Mouse (Mus musculus) midbrain, embryonic 10.5 days (tissue): ENCODE measurements at regions not wholly inside any gene's neighbourhood (a gene's known extent, or its start where the extent isn't known, plus 50 kb on each side); places are given as distances from the start of the nearest gene placed in this dataset.

ENCODE experiments used
- DNase-seq: peaks from one replicate; pipeline ENCODE4 v3.0.0-alpha.2; 2017; ENCODE audit warnings: low spot score
- H3K27ac ChIP-seq: fragments of 300-500 bp; sonication (generic); replicated peaks from 2 replicates; pipeline ENCODE4 v1.5.1; 2016; ENCODE audit warnings: mild to moderate bottlenecking
- H3K27me3 ChIP-seq: fragments of 300-500 bp; sonication (generic); 2 replicates; pipeline ENCODE4 v1.6.1; 2016; ENCODE audit warnings: low read depth, mild to moderate bottlenecking; ENCODE audit not compliant: poor library complexity, severe bottlenecking
- H3K36me3 ChIP-seq: fragments of 300-500 bp; sonication (generic); 2 replicates; pipeline ENCODE4 v1.6.1; 2016; ENCODE audit warnings: mild to moderate bottlenecking, moderate library complexity
- H3K4me1 ChIP-seq: fragments of 300-500 bp; sonication (generic); 2 replicates; pipeline ENCODE4 v1.6.1; 2016
- H3K4me3 ChIP-seq: fragments of 300-500 bp; sonication (generic); 2 replicates; pipeline ENCODE4 v1.5.1; 2016; ENCODE audit warnings: mild to moderate bottlenecking, moderate library complexity
- H3K9me3 ChIP-seq: fragments of 300-500 bp; sonication (generic); replicated peaks from 2 replicates; pipeline ENCODE4 v1.6.1; 2016; ENCODE audit warnings: mild to moderate bottlenecking
- WGBS: fragments of 180-500 bp; shearing (Covaris S2); methylation state at CpG from one replicate; pipeline ENCODE4 v1.1.7; 2016; 5-methylcytosine and 5-hydroxymethylcytosine counted together

GRCm38 (mm10) chr12:70686337-70686736 lies 139.0 kb upstream of the Frmd6 start:
- DNase-seq = no peak
- no peaks in the 10 kb centered on the region for H3K27me3 ChIP-seq
- WGBS = 95% methylated on average over 10 of the region's 10 CpGs
- H3K4me3 ChIP-seq = no peak overlapping the region
- no peaks in the 10 kb centered on the region for H3K9me3 ChIP-seq
- H3K27ac ChIP-seq = no peak overlapping the region
- peaks cover 29% of the 10 kb centered on the region for H3K4me1 ChIP-seq
- no peaks in the 10 kb centered on the region for H3K36me3 ChIP-seq

GRCm38 (mm10) chr12:70686971-70687370 lies 138.3 kb upstream of the Frmd6 start:
- H3K9me3 ChIP-seq = no peaks in the 10 kb centered on the region
- H3K4me1 ChIP-seq = peaks cover 29% of the 10 kb centered on the region
- no peak overlapping the region for H3K4me3 ChIP-seq
- DNase-seq = no peak
- H3K36me3 ChIP-seq = no peaks in the 10 kb centered on the region
- no peak overlapping the region for H3K27ac ChIP-seq
- no peaks in the 10 kb centered on the region for H3K27me3 ChIP-seq
- 92% methylated on average over 12 of the region's 12 CpGs for WGBS

- H3K4me3 ChIP-seq = no peak overlapping the region
- peaks cover under 1% of the 10 kb centered on the region; the same call in 1 of the 2 replicates for H3K4me1 ChIP-seq
- DNase-seq = no peak
- H3K27me3 ChIP-seq = no peaks in the 10 kb centered on the region
- 89% methylated on average over 5 of the region's 5 CpGs for WGBS
- no peaks in the 10 kb centered on the region for H3K36me3 ChIP-seq
- no peaks in the 10 kb centered on the region for H3K9me3 ChIP-seq
- H3K27ac ChIP-seq = no peak overlapping the region
Observed at GRCm38 (mm10) chr12:70695162-70695561, 130.2 kb upstream of the Frmd6 start.

- H3K36me3 ChIP-seq = no peaks in the 10 kb centered on the region
- H3K9me3 ChIP-seq = no peaks in the 10 kb centered on the region
- no peak for DNase-seq
- H3K27ac ChIP-seq = no peak overlapping the region
- H3K4me3 ChIP-seq = no peak overlapping the region
- 87% methylated on average over 6 of the region's 6 CpGs for WGBS
- no peaks in the 10 kb centered on the region for H3K27me3 ChIP-seq
- H3K4me1 ChIP-seq = peaks cover 6% of the 10 kb centered on the region; the same call in 1 of the 2 replicates
Observed at GRCm38 (mm10) chr12:70696256-70696655, 129.1 kb upstream of the Frmd6 start.

- no peak for DNase-seq
- no peaks in the 10 kb centered on the region for H3K27me3 ChIP-seq
- H3K27ac ChIP-seq = no peak overlapping the region
- 84% methylated on average over 6 of the region's 6 CpGs for WGBS
- H3K36me3 ChIP-seq = no peaks in the 10 kb centered on the region
- H3K4me3 ChIP-seq = no peak overlapping the region
- H3K4me1 ChIP-seq = peaks cover 10% of the 10 kb centered on the region; the same call in 1 of the 2 replicates
- H3K9me3 ChIP-seq = no peaks in the 10 kb centered on the region
Observed at GRCm38 (mm10) chr12:70698466-70698865, 126.8 kb upstream of the Frmd6 start.

- WGBS = 95% methylated on average over 5 of the region's 5 CpGs
- no peak for DNase-seq
- no peak overlapping the region for H3K4me3 ChIP-seq
- peaks cover 11% of the 10 kb centered on the region; the same call in 1 of the 2 replicates for H3K4me1 ChIP-seq
- no peaks in the 10 kb centered on the region for H3K36me3 ChIP-seq
- H3K27me3 ChIP-seq = no peaks in the 10 kb centered on the region
- H3K9me3 ChIP-seq = no peaks in the 10 kb centered on the region
- no peak overlapping the region for H3K27ac ChIP-seq
Observed at GRCm38 (mm10) chr12:70702473-70702872, 122.8 kb upstream of the Frmd6 start.

- WGBS = 87% methylated on average over 11 of the region's 11 CpGs
- Histone ChIP-seq H3K9me3 (no peaks in the 10 kb centered on the region), H3K27me3 (no peaks in the 10 kb centered on the region), H3K4me3 (no peak overlapping the region), H3K27ac (no peak overlapping the region; the same call in 1 of the 2 replicates), H3K36me3 (no peaks in the 10 kb centered on the region), H3K4me1 (0 out of 2 replicates have a peak, but pooled peaks cover 4% of the 10 kb centered on the region)
- DNase-seq = no peak
Observed at GRCm38 (mm10) chr12:70706806-70707628, 118.3 kb upstream of the Frmd6 start.

GRCm38 (mm10) chr12:70707629-70708289 lies 117.6 kb upstream of the Frmd6 start:
- no peak for DNase-seq
- 0 out of 2 replicates have a peak, but pooled peaks cover 4% of the 10 kb centered on the region for H3K4me1 ChIP-seq
- H3K27me3 ChIP-seq = no peaks in the 10 kb centered on the region
- no peaks in the 10 kb centered on the region for H3K9me3 ChIP-seq
- WGBS = 80% methylated on average over 6 of the region's 6 CpGs
- H3K27ac ChIP-seq = no peak overlapping the region; the same call in 1 of the 2 replicates
- H3K36me3 ChIP-seq = no peaks in the 10 kb centered on the region
- no peak overlapping the region for H3K4me3 ChIP-seq

- H3K36me3 ChIP-seq = no peaks in the 10 kb centered on the region
- no peak overlapping the region for H3K27ac ChIP-seq
- no peak overlapping the region for H3K4me3 ChIP-seq
- H3K4me1 ChIP-seq = 0 out of 2 replicates have a peak, but pooled peaks cover 4% of the 10 kb centered on the region
- no peaks in the 10 kb centered on the region for H3K9me3 ChIP-seq
- 94% methylated on average over 5 of the region's 5 CpGs for WGBS
- no peaks in the 10 kb centered on the region for H3K27me3 ChIP-seq
- DNase-seq = no peak
Observed at GRCm38 (mm10) chr12:70708290-70708668, 117.0 kb upstream of the Frmd6 start.

- WGBS = 93% methylated on average over 7 of the region's 7 CpGs
- Histone ChIP-seq H3K27me3 (no peaks in the 10 kb centered on the region), H3K36me3 (no peaks in the 10 kb centered on the region), H3K4me1 (peaks cover 12% of the 10 kb centered on the region), H3K4me3 (no peak overlapping the region), H3K27ac (no peak overlapping the region), H3K9me3 (no peaks in the 10 kb centered on the region)
- DNase-seq = no peak
Observed at GRCm38 (mm10) chr12:70710311-70710710, 115.0 kb upstream of the Frmd6 start.

GRCm38 (mm10) chr12:70711030-70711429 lies 114.3 kb upstream of the Frmd6 start:
- no peaks in the 10 kb centered on the region for H3K27me3 ChIP-seq
- no peaks in the 10 kb centered on the region for H3K9me3 ChIP-seq
- peaks cover 12% of the 10 kb centered on the region for H3K4me1 ChIP-seq
- no peak overlapping the region for H3K4me3 ChIP-seq
- DNase-seq = no peak
- no peaks in the 10 kb centered on the region for H3K36me3 ChIP-seq
- no peak overlapping the region for H3K27ac ChIP-seq
- WGBS = 83% methylated on average over 5 of the region's 5 CpGs

GRCm38 (mm10) chr12:70712322-70713024 lies 112.8 kb upstream of the Frmd6 start:
- Histone ChIP-seq H3K4me3 (no peak overlapping the region), H3K27me3 (no peaks in the 10 kb centered on the region), H3K9me3 (no peaks in the 10 kb centered on the region), H3K36me3 (no peaks in the 10 kb centered on the region), H3K27ac (no peak overlapping the region), H3K4me1 (peaks cover 11% of the 10 kb centered on the region)
- 67% methylated on average over 5 of the region's 5 CpGs for WGBS
- DNase-seq = no peak
